Mouse (Mus musculus) hindbrain, embryonic 12.5 days (tissue): ENCODE measurements around the gene Fam229a. TPM values are rescaled to one million over a fixed set of nuclear protein-coding genes. Genes with fewer than 3 reads are reported as not detected.

Experiments
- ATAC-seq: fragments of 200-750 bp; cut with Nextera tagmentation; 2 replicates; pipeline ENCODE4 v1.8.0; 2017; ENCODE audit warnings: moderate TSS enrichment; ENCODE audit not compliant: low FRiP score
- H3K27ac ChIP-seq: fragments of 300-500 bp; sonication (generic); 2 replicates; pipeline ENCODE4 v1.5.1; 2016; ENCODE audit warnings: mild to moderate bottlenecking
- H3K27me3 ChIP-seq: fragments of 300-500 bp; sonication (generic); 2 replicates; pipeline ENCODE4 v1.6.1; 2016; ENCODE audit warnings: mild to moderate bottlenecking
- H3K36me3 ChIP-seq: fragments of 300-500 bp; sonication (generic); 2 replicates; pipeline ENCODE4 v1.6.1; 2016; ENCODE audit warnings: mild to moderate bottlenecking
- H3K4me1 ChIP-seq: fragments of 300-500 bp; sonication (generic); 2 replicates; pipeline ENCODE4 v1.6.1; 2016
- H3K4me2 ChIP-seq: fragments of 300-500 bp; sonication (generic); replicated peaks from 2 replicates; pipeline ENCODE4 v1.6.1; 2016; ENCODE audit warnings: mild to moderate bottlenecking
- H3K4me3 ChIP-seq: fragments of 300-500 bp; sonication (generic); 2 replicates; pipeline ENCODE4 v1.5.1; 2016; ENCODE audit warnings: mild to moderate bottlenecking
- H3K9ac ChIP-seq: fragments of 300-500 bp; sonication (generic); 2 replicates; pipeline ENCODE4 v1.6.1; 2016; ENCODE audit warnings: mild to moderate bottlenecking, moderate library complexity
- H3K9me3 ChIP-seq: fragments of 300-500 bp; sonication (generic); replicated peaks from 2 replicates; pipeline ENCODE4 v1.6.1; 2016; ENCODE audit warnings: mild to moderate bottlenecking
- WGBS: fragments of 180-500 bp; shearing (Covaris S2); methylation state at CpG from one replicate; pipeline ENCODE4 v1.1.7; 2016; 5-methylcytosine and 5-hydroxymethylcytosine counted together
- polyA plus RNA-seq: library from polyadenylated mRNA; unstranded; fragments of >200 nt; fragmentation: Nextera tagmentation; extraction: Ambion mirVana; gene quantifications from 2 replicates; pipeline ENCODE4 v1.2.1, GENCODE M21; 2016

Fam229a gene
- polyA plus RNA-seq, 1 experiment from 2014 or later, result not detected

GRCm38 (mm10) chr4:129461183-129461960, 29.6 kb upstream of the Fam229a start, which contains the start of gene Bsdc1:
Gene Bsdc1 (plus strand): TSS chr4:129461581.
- Histone ChIP-seq H3K4me2 (peak within 1 kb of the TSS; percentile 83), H3K27ac (peak within 1 kb of the TSS; percentile 90), H3K9ac (peak within 1 kb of the TSS; percentile 83), H3K27me3 (peaks cover under 1% of the 10 kb centered on the region; the same call in 1 of the 2 replicates), H3K4me1 (peaks cover 18% of the 10 kb centered on the region), H3K9me3 (no peaks in the 10 kb centered on the region), H3K4me3 (peak within 1 kb of the TSS; percentile 91), H3K36me3 (peaks cover 16% of the 10 kb centered on the region)
- ATAC-seq, result peak; percentile 99
- WGBS, result under 1% methylated on average over 46 of the region's 46 CpGs

GRCm38 (mm10) chr4:129462118-129462517, 28.9 kb upstream of the Fam229a start:
- Histone ChIP-seq H3K27me3 (no peaks in the 10 kb centered on the region), H3K9me3 (no peaks in the 10 kb centered on the region), H3K4me3 (peak overlapping the region; percentile 91), H3K4me1 (peaks cover 18% of the 10 kb centered on the region), H3K36me3 (peaks cover 23% of the 10 kb centered on the region), H3K4me2 (peak overlapping the region; percentile 83), H3K9ac (peak overlapping the region; percentile 83), H3K27ac (no peak overlapping the region)
- no peak for ATAC-seq
- WGBS, result 52% methylated on average over 3 of the region's 3 CpGs

GRCm38 (mm10) chr4:129463097-129464059, 27.6 kb upstream of the Fam229a start:
- no peaks in the 10 kb centered on the region for H3K9me3 ChIP-seq
- no peak for ATAC-seq
- peaks cover 36% of the 10 kb centered on the region for H3K36me3 ChIP-seq
- H3K4me3 ChIP-seq, result no peak overlapping the region
- no peak overlapping the region for H3K4me2 ChIP-seq
- no peak overlapping the region for H3K27ac ChIP-seq
- H3K9ac ChIP-seq, result no peak overlapping the region
- 90% methylated on average over 24 of the region's 24 CpGs for WGBS
- no peaks in the 10 kb centered on the region for H3K27me3 ChIP-seq
- H3K4me1 ChIP-seq, result peaks cover 18% of the 10 kb centered on the region

- Histone ChIP-seq H3K27ac (no peak overlapping the region), H3K27me3 (no peaks in the 10 kb centered on the region), H3K4me3 (no peak overlapping the region), H3K4me1 (peaks cover 18% of the 10 kb centered on the region), H3K9ac (no peak overlapping the region), H3K9me3 (no peaks in the 10 kb centered on the region), H3K4me2 (no peak overlapping the region), H3K36me3 (peaks cover 44% of the 10 kb centered on the region)
- no peak for ATAC-seq
- 76% methylated on average over 4 of the region's 4 CpGs for WGBS
Measured at GRCm38 (mm10) chr4:129464286-129464815, 26.6 kb upstream of the Fam229a start.

- Histone ChIP-seq H3K36me3 (peaks cover 91% of the 10 kb centered on the region), H3K4me3 (no peak overlapping the region), H3K27ac (no peak overlapping the region), H3K9ac (no peak overlapping the region), H3K4me2 (no peak overlapping the region), H3K4me1 (no peaks in the 10 kb centered on the region), H3K27me3 (no peaks in the 10 kb centered on the region), H3K9me3 (no peaks in the 10 kb centered on the region)
- 88% methylated on average over 11 of the region's 11 CpGs for WGBS
- no peak for ATAC-seq
Measured at GRCm38 (mm10) chr4:129476047-129476446, 14.9 kb upstream of the Fam229a start.

GRCm38 (mm10) chr4:129479863-129480262, 11.1 kb upstream of the Fam229a start:
- Histone ChIP-seq H3K27ac (no peak overlapping the region), H3K4me1 (no peaks in the 10 kb centered on the region), H3K9ac (no peak overlapping the region), H3K36me3 (peaks cover 91% of the 10 kb centered on the region), H3K27me3 (no peaks in the 10 kb centered on the region), H3K9me3 (no peaks in the 10 kb centered on the region), H3K4me3 (no peak overlapping the region), H3K4me2 (no peak overlapping the region)
- no peak for ATAC-seq
- WGBS, result 87% methylated on average over 3 of the region's 3 CpGs

GRCm38 (mm10) chr4:129481090-129481489, 9.9 kb upstream of the Fam229a start:
- no peaks in the 10 kb centered on the region for H3K4me1 ChIP-seq
- no peaks in the 10 kb centered on the region for H3K9me3 ChIP-seq
- WGBS, result 86% methylated on average over 1 of the region's 1 CpGs
- no peak overlapping the region for H3K4me3 ChIP-seq
- no peak overlapping the region for H3K4me2 ChIP-seq
- no peaks in the 10 kb centered on the region for H3K27me3 ChIP-seq
- no peak for ATAC-seq
- H3K36me3 ChIP-seq, result peaks cover 92% of the 10 kb centered on the region
- H3K27ac ChIP-seq, result no peak overlapping the region
- H3K9ac ChIP-seq, result no peak overlapping the region

- Histone ChIP-seq H3K27ac (no peak overlapping the region), H3K9me3 (no peaks in the 10 kb centered on the region), H3K4me1 (peaks cover 30% of the 10 kb centered on the region), H3K27me3 (peaks cover 30% of the 10 kb centered on the region), H3K4me2 (no peak overlapping the region), H3K9ac (no peak overlapping the region), H3K36me3 (no peaks in the 10 kb centered on the region), H3K4me3 (no peak overlapping the region)
- 76% methylated on average over 7 of the region's 7 CpGs for WGBS
- no peak for ATAC-seq
Measured at GRCm38 (mm10) chr4:129494681-129495080, 3.7 kb downstream of the Fam229a start.

- 26% methylated on average over 16 of the region's 16 CpGs for WGBS
- Histone ChIP-seq H3K27ac (peak overlapping the region; percentile 14), H3K4me1 (peaks cover 26% of the 10 kb centered on the region), H3K36me3 (no peaks in the 10 kb centered on the region), H3K9me3 (no peaks in the 10 kb centered on the region), H3K4me2 (peak overlapping the region; percentile 26), H3K9ac (no peak overlapping the region), H3K27me3 (peaks cover 18% of the 10 kb centered on the region), H3K4me3 (no peak overlapping the region)
- 0 out of 2 replicates have a peak, but pooled peaks have one; percentile 14 for ATAC-seq
Measured at GRCm38 (mm10) chr4:129495672-129496562, 4.9 kb downstream of the Fam229a start.

GRCm38 (mm10) chr4:129496631-129497030, 5.6 kb downstream of the Fam229a start:
- Histone ChIP-seq H3K4me3 (no peak overlapping the region), H3K9me3 (no peaks in the 10 kb centered on the region), H3K4me2 (peak overlapping the region; percentile 26), H3K27me3 (peaks cover 11% of the 10 kb centered on the region), H3K9ac (0 out of 2 replicates have a peak overlapping the region, but pooled peaks have one; percentile 15), H3K27ac (peak overlapping the region; percentile 14), H3K36me3 (no peaks in the 10 kb centered on the region), H3K4me1 (peaks cover 18% of the 10 kb centered on the region)
- WGBS, result 36% methylated on average over 6 of the region's 6 CpGs
- ATAC-seq, result 0 out of 2 replicates have a peak, but pooled peaks have one; percentile 21

GRCm38 (mm10) chr4:129498941-129499340, 8.0 kb downstream of the Fam229a start:
- 70% methylated on average over 3 of the region's 3 CpGs for WGBS
- ATAC-seq, result no peak
- Histone ChIP-seq H3K4me3 (no peak overlapping the region), H3K27ac (no peak overlapping the region), H3K27me3 (peaks cover 4% of the 10 kb centered on the region; the same call in 1 of the 2 replicates), H3K9me3 (no peaks in the 10 kb centered on the region), H3K9ac (no peak overlapping the region), H3K36me3 (no peaks in the 10 kb centered on the region), H3K4me1 (peaks cover 15% of the 10 kb centered on the region), H3K4me2 (no peak overlapping the region)
